Mouse (Mus musculus) forebrain, embryonic 16.5 days (tissue): ENCODE data around the gene Taf8. TPM values are rescaled to one million over a fixed set of nuclear protein-coding genes. Genes with fewer than 3 reads are reported as not detected.
A peak's percentile ranks its signal among the peaks of the same experiment; 100 is the strongest.

ENCODE experiments used
- ATAC-seq: fragments of 200-750 bp; cut with Nextera tagmentation; 2 replicates; pipeline ENCODE4 v1.8.0; 2017; ENCODE audit warnings: mild to moderate bottlenecking, moderate library complexity
- H3K27ac ChIP-seq: fragments of 300-500 bp; sonication (generic); 2 replicates; pipeline ENCODE4 v1.5.1; 2014; ENCODE audit warnings: low read length, control low read depth
- H3K27me3 ChIP-seq: fragments of 300-500 bp; sonication (generic); replicated peaks from 2 replicates; pipeline ENCODE4 v1.6.1; 2014; ENCODE audit warnings: low read length; ENCODE audit not compliant: control insufficient read depth, insufficient read depth
- H3K36me3 ChIP-seq: fragments of 300-500 bp; sonication (generic); 2 replicates; pipeline ENCODE4 v1.6.1; 2014; ENCODE audit not compliant: control insufficient read depth, insufficient read depth
- H3K4me1 ChIP-seq: fragments of 300-500 bp; sonication (generic); replicated peaks from 2 replicates; pipeline ENCODE4 v1.6.1; 2014; ENCODE audit warnings: low read length; ENCODE audit not compliant: control insufficient read depth, insufficient read depth
- H3K4me2 ChIP-seq: fragments of 300-500 bp; sonication (generic); 2 replicates; pipeline ENCODE4 v1.6.1; 2014; ENCODE audit warnings: mild to moderate bottlenecking, low read length, control low read depth
- H3K4me3 ChIP-seq: fragments of 300-500 bp; sonication (generic); replicated peaks from 2 replicates; pipeline ENCODE4 v1.5.1; 2014; ENCODE audit warnings: mild to moderate bottlenecking, low read length, control low read depth
- H3K9ac ChIP-seq: fragments of 300-500 bp; sonication (generic); replicated peaks from 2 replicates; pipeline ENCODE4 v1.6.1; 2014; ENCODE audit warnings: low read depth, low read length, control low read depth
- H3K9me3 ChIP-seq: fragments of 300-500 bp; sonication (generic); 2 replicates; pipeline ENCODE4 v1.6.1; 2016; ENCODE audit warnings: low read length; ENCODE audit not compliant: control insufficient read depth
- WGBS: fragments of 180-500 bp; shearing (Covaris S2); extraction: QIAGEN DNeasy Blood & Tissue Kit; methylation state at CpG from one replicate; pipeline ENCODE4 v1.1.7; 2014; 5-methylcytosine and 5-hydroxymethylcytosine counted together
- polyA plus RNA-seq: library from polyadenylated mRNA; unstranded; fragments of >200 nt; fragmentation: Nextera tagmentation; extraction: Ambion mirVana; gene quantifications from 2 replicates; pipeline ENCODE4 v1.2.1, GENCODE M21; 2015

Taf8 gene
- polyA plus RNA-seq, 1 experiment from 2014 or later, result 24.9 TPM

DNA sequence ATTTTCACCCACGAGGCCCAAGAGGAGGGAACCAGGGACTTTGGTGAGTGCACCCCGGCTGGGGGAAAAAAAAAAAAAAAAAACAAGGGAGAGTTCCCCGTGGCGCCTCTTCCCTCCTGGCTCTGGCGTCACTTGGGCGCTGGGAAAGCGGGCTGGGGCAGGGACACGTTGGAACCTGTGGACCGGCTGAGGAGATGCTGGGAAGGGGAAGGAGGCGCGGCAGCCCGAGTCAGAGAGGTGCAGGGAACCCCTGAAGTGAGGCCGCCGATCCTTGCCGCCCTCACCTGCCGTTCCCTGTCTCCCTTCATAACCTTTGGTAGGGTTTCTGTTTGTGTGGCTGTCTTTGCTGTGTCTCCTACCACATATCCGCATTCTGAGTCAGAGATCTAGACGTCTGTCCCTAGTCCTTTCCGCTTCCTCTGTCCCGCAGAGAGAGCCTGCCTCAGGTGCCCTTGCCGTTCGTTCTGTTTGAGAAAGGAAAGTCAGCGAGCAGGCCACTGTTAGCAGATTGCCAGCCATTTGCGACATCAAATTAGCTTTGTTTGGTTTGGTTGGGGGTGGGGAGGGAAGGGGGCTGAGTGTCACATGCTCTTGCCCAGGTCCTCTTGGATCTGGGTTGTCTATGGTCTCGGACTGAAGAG is 65.1 kb downstream of the Taf8 start, which contains the start of gene 1700001C19Rik:
Gene 1700001C19Rik (minus strand): TSS at position 470 of the 641 bp plus-strand sequence.
- Histone ChIP-seq H3K27ac (no peak within 1 kb of the TSS), H3K4me1 (peaks cover 15% of the 10 kb centered on the region), H3K4me3 (peak within 1 kb of the TSS; percentile 38), H3K9me3 (no peaks in the 10 kb centered on the region), H3K27me3 (peaks cover 42% of the 10 kb centered on the region), H3K4me2 (peak within 1 kb of the TSS; percentile 60), H3K36me3 (no peaks in the 10 kb centered on the region), H3K9ac (peak within 1 kb of the TSS; percentile 36; the same call in 1 of the 2 replicates)
- no peak for ATAC-seq
- 2% methylated on average over 22 of the region's 25 CpGs for WGBS

DNA sequence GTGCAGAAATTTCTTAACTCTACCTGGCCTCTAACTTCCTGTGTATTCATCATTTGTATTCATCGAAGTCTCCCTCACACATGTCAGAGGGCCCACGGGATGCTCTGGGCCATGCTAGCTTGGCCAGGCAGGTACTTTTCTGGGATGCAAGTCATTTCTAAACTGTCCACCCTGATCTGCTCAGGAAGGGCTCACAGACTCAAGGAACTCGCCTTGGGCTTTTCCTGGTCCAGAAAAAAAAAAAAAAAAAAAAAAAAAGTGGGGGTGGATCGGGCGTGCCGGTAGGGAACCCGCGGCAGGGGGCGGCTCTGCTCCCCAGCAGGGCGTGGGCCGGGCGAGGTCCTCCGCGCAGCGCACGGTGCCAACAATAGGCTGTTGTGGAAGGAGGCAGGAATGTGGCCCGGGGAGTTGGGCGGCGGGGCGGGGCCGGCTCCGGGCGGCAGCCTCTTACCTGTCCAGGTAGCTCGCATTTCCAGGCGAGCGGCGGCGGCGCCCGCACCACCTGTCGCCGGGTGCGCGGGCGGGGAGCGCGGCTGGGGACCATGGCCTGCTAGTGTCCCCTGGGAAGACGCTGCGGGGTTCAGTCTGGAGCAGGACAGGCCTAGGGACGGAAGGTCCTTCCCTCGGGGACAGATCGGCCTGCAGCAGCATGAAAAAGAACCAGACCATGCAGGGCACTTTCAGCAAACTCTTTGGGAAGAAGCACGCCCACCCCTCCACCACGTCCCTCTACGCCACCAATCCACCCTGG is 65.8 kb downstream of the Taf8 start, which contains the start of gene AI661453:
Gene AI661453 (plus strand): TSS at position 460 of the 751 bp plus-strand sequence.
- no peaks in the 10 kb centered on the region for H3K9me3 ChIP-seq
- H3K9ac ChIP-seq, result peak within 1 kb of the TSS; percentile 36; the same call in 1 of the 2 replicates
- peaks cover 15% of the 10 kb centered on the region for H3K4me1 ChIP-seq
- H3K27me3 ChIP-seq, result peaks cover 42% of the 10 kb centered on the region
- H3K4me3 ChIP-seq, result peak within 1 kb of the TSS; percentile 38
- H3K4me2 ChIP-seq, result peak within 1 kb of the TSS; percentile 60
- H3K27ac ChIP-seq, result no peak within 1 kb of the TSS
- ATAC-seq, result no peak
- no peaks in the 10 kb centered on the region for H3K36me3 ChIP-seq
- 2% methylated on average over 45 of the region's 45 CpGs for WGBS

Other genes starting within 250 kb of the Taf8 start
- 72.2 and 74.1 TPM in 2 replicates for gene Mrps10, start 133.4 kb downstream of the Taf8 start, polyA plus RNA-seq
- 0.29 and 0.37 TPM in 2 replicates for gene Guca1b, start 116.9 kb downstream of the Taf8 start, polyA plus RNA-seq
- gene Guca1a, start 101.7 kb downstream of the Taf8 start, polyA plus RNA-seq, result 0.67 TPM in 1 of 2 replicates, not detected in the other
- 0.19 and 0.22 TPM in 2 replicates for gene AI661453, start 65.7 kb downstream of the Taf8 start, polyA plus RNA-seq
- 0.55 and 0.86 TPM in 2 replicates for gene 1700001C19Rik, start 64.9 kb downstream of the Taf8 start, polyA plus RNA-seq
- 58.5 and 66.0 TPM in 2 replicates for gene Ccnd3, start 2.8 kb upstream of the Taf8 start, polyA plus RNA-seq
- 32.9 and 36.1 TPM in 2 replicates for gene Bysl, start 109.2 kb upstream of the Taf8 start, polyA plus RNA-seq
- gene Med20, start 109.3 kb upstream of the Taf8 start, polyA plus RNA-seq, result 51.6 and 51.8 TPM in 2 replicates
- 2.3 and 2.9 TPM in 2 replicates for gene Gm20517, start 109.3 kb upstream of the Taf8 start, polyA plus RNA-seq
- 8.6 and 9.1 TPM in 2 replicates for gene Usp49, start 128.4 kb upstream of the Taf8 start, polyA plus RNA-seq
- gene Tomm6, start 186.1 kb upstream of the Taf8 start, polyA plus RNA-seq, result 228 and 241 TPM in 2 replicates
- gene Frs3, start 186.7 kb upstream of the Taf8 start, polyA plus RNA-seq, result 21.3 and 27.1 TPM in 2 replicates
- gene Gm21981, start 192.2 kb upstream of the Taf8 start, polyA plus RNA-seq, result 0.48 and 0.60 TPM in 2 replicates
- gene Prickle4, start 192.4 kb upstream of the Taf8 start, polyA plus RNA-seq, result 0.54 and 1.0 TPM in 2 replicates
- not detected in 2 replicates for gene Pgc, start 224.6 kb upstream of the Taf8 start, polyA plus RNA-seq
- gene Tfeb, start 234.7 kb upstream of the Taf8 start, polyA plus RNA-seq, result 2.2 TPM in 2 replicates